Mouse (Mus musculus) limb, embryonic 15.5 days (tissue): ENCODE measurements around the gene Pmel. TPM values are rescaled to one million over a fixed set of nuclear protein-coding genes. Genes with fewer than 3 reads are reported as not detected.

ENCODE experiments used
- ATAC-seq: fragments of 200-750 bp; cut with Nextera tagmentation; 2 replicates; pipeline ENCODE4 v1.8.0; 2017; ENCODE audit warnings: low read depth, moderate TSS enrichment; ENCODE audit not compliant: insufficient number of reproducible peaks, low FRiP score, low TSS enrichment
- H3K27ac ChIP-seq: fragments of 300-500 bp; sonication (generic); 2 replicates; pipeline ENCODE4 v1.5.1; 2015; ENCODE audit warnings: moderate library complexity, mild to moderate bottlenecking, inconsistent platforms
- H3K27me3 ChIP-seq: fragments of 300-500 bp; sonication (generic); 2 replicates; pipeline ENCODE4 v1.6.1; 2015; ENCODE audit warnings: inconsistent platforms
- H3K36me3 ChIP-seq: fragments of 300-500 bp; sonication (generic); 2 replicates; pipeline ENCODE4 v1.6.1; 2015; ENCODE audit warnings: inconsistent platforms
- H3K4me1 ChIP-seq: fragments of 300-500 bp; sonication (generic); 2 replicates; pipeline ENCODE4 v1.6.1; 2015; ENCODE audit warnings: inconsistent platforms
- H3K4me2 ChIP-seq: fragments of 300-500 bp; sonication (generic); 2 replicates; pipeline ENCODE4 v1.6.1; 2015; ENCODE audit warnings: mild to moderate bottlenecking, inconsistent platforms
- H3K4me3 ChIP-seq: fragments of 300-500 bp; sonication (generic); 2 replicates; pipeline ENCODE4 v1.5.1; 2015; ENCODE audit warnings: mild to moderate bottlenecking, inconsistent platforms
- H3K9ac ChIP-seq: fragments of 300-500 bp; sonication (generic); 2 replicates; pipeline ENCODE4 v1.6.1; 2015; ENCODE audit warnings: inconsistent platforms
- H3K9me3 ChIP-seq: fragments of 300-500 bp; sonication (generic); 2 replicates; pipeline ENCODE4 v1.6.1; 2016; ENCODE audit warnings: inconsistent platforms
- WGBS: fragments of 180-500 bp; shearing (Covaris S2); methylation state at CpG from one replicate; pipeline ENCODE4 v1.1.7; 2015; 5-methylcytosine and 5-hydroxymethylcytosine counted together
- polyA plus RNA-seq: library from polyadenylated mRNA; unstranded; fragments of >200 nt; fragmentation: Nextera tagmentation; extraction: Ambion mirVana; gene quantifications from 2 replicates; pipeline ENCODE4 v1.2.1, GENCODE M21; 2015

Gene Pmel
- polyA plus RNA-seq, 1 experiment from 2014 or later = 6.5 TPM

DNA sequence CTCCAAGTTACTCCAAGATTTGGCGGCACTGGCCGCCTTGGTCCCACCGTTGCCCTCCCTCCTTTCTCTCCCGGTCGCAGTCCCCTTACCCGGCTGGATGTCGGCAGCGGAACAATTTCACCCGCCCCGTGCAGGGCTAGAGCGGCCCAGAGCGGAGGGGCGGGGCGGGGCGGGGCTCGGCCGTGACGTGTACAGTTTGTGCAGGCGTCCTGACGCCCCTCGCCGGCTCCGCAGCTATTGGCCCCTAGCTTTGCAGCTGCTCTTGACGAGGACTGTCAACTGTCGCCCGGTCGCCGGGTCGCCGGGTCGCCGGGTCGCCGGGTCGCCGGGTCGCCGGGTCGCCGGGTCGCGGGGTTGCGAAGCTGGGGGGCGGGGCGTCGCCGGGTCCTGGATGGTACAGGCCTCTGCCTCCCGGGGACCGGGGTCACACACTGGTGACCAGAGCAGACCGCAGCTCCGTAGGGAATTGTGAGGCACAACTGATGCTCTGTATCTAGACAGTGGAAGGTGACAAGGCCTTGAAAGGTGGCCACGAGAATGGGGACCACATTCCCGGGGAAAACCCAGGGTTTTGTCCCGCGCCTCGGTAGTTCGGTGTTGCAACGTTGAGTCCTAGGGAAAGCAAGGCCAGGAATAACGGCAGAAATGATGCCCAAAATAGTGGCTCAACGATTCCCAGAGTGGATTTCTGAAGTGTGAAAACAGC lies 30.1 kb upstream of the Pmel start, which contains the start of gene Suox:
TSS of gene Suox (minus strand) at position 311 of the 706 bp plus-strand sequence.
- Histone ChIP-seq H3K27me3 (no peaks in the 10 kb centered on the region), H3K4me2 (peak within 1 kb of the TSS; percentile 87), H3K9ac (peak within 1 kb of the TSS; percentile 53), H3K9me3 (no peaks in the 10 kb centered on the region), H3K27ac (peak within 1 kb of the TSS; percentile 67), H3K4me3 (peak within 1 kb of the TSS; percentile 77), H3K4me1 (peaks cover 16% of the 10 kb centered on the region), H3K36me3 (peaks cover 14% of the 10 kb centered on the region; the same call in 1 of the 2 replicates)
- WGBS = under 1% methylated on average over 60 of the region's 60 CpGs
- ATAC-seq = peak; percentile 83

DNA sequence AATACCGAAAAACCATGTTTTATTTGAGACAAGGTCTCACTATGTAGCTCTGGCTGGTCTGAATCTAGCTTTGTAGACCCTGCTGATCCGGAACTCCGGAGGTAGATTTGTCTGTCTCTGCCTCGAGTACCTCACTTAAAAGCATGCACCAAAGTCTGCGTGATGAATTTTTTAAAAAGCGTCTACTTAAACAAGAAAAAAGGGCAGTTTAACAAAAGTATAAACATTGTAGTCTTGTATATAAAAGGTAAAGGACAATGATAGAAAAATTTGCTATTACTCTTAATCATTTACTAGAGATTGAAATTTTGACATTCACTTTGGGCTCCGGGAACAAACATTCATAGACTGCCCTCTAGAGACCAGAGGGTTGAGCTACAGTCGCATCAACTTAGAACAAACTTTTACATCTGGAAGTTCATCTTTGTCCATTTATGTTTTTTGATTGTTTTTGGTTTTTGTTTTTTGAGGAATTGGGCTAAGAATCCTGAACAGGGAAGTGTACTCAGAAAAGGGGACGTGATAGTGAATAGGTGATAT lies 29.5 kb upstream of the Pmel start:
- Histone ChIP-seq H3K9me3 (no peaks in the 10 kb centered on the region), H3K4me1 (peaks cover 11% of the 10 kb centered on the region), H3K9ac (peak overlapping the region; percentile 52), H3K27ac (peak overlapping the region; percentile 67), H3K36me3 (peaks cover 15% of the 10 kb centered on the region), H3K4me3 (peak overlapping the region; percentile 77), H3K4me2 (peak overlapping the region; percentile 87), H3K27me3 (no peaks in the 10 kb centered on the region)
- ATAC-seq = no peak
- WGBS = 2% methylated on average over 9 of the region's 9 CpGs

DNA sequence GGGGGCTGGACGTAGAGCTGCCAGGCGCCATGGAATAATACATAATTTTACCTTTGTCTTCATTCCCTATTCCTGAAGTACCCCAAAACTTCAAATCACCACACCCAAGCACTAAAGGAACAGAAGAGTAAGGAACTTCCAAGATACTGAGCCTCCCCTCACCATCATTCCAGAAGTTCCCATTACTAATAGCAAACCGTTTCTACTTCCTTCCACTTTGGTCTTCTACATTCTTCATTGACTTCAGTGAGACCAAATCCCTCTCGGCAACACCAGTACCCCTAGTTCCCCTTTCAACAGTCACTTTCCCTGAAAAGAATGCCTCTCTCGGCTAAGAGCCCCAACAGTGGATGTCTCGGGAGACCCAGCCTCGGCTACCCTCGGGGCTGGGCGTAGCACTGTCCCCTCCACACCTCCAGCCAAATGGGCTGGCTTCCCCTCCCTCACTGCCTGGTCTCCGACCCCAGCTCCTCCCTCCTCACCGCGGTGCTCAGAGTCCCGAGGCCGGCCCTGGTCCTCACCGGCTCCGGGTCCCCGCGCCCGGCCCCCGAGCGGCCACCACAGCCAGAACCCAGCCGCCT lies 8.5 kb upstream of the Pmel start:
- Histone ChIP-seq H3K4me2 (peak overlapping the region; percentile 61), H3K27ac (peak overlapping the region; percentile 98), H3K9me3 (no peaks in the 10 kb centered on the region), H3K4me3 (peak overlapping the region; percentile 89), H3K4me1 (peaks cover 4% of the 10 kb centered on the region; the same call in 1 of the 2 replicates), H3K27me3 (no peaks in the 10 kb centered on the region), H3K9ac (peak overlapping the region; percentile 96), H3K36me3 (peaks cover 27% of the 10 kb centered on the region)
- ATAC-seq = peak; percentile 37; the same call in 1 of the 2 replicates
- WGBS = under 1% methylated on average over 22 of the region's 22 CpGs

DNA sequence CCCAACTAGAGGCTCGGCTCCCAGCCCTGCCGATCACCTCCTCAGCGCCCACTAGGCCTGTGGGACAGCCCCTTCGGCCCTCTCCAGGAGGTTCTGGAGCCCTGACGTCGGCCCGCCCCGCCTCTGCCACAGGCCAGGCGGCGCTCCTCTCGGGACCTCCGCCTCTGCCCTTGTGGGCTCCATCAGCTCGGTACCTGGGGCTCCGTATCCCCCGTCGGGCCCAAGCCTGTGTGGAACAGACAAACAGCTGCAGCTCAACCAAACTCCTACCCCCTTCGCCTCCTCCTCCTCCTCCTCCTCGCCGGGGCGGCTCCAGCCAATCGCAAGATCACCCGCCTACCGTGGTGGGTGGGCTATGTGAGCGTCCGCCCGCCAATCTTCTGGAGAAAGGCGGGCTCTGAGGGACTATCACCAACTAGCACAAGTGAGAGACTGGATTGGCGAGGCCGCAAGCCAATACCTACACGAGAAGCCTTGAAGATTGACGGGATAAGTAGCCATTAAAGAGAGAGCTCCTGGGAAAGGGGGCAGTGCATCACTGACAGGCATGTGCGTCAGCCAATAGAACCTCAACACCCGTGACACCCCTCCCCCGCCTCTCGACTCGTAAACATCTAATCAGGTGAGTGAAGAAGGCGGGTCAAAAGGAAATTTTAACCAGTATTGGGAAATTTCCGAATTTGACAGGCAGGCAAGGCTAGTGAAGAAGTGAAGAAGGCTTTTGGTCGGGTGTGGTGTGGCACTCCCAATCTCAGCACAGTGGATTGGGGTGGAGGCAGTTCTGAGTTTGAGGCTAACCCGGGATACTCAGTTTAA lies 7.8 kb upstream of the Pmel start, which contains the start of gene Rab5b:
TSS of gene Rab5b (minus strand) at position 273 of the 816 bp plus-strand sequence.
- 2% methylated on average over 40 of the region's 40 CpGs for WGBS
- Histone ChIP-seq H3K27ac (peak within 1 kb of the TSS; percentile 98), H3K4me1 (peaks cover 4% of the 10 kb centered on the region; the same call in 1 of the 2 replicates), H3K27me3 (no peaks in the 10 kb centered on the region), H3K4me3 (peak within 1 kb of the TSS; percentile 89), H3K4me2 (peak within 1 kb of the TSS; percentile 61), H3K9ac (peak within 1 kb of the TSS; percentile 96), H3K9me3 (no peaks in the 10 kb centered on the region), H3K36me3 (peaks cover 34% of the 10 kb centered on the region)
- ATAC-seq = peak; percentile 98

DNA sequence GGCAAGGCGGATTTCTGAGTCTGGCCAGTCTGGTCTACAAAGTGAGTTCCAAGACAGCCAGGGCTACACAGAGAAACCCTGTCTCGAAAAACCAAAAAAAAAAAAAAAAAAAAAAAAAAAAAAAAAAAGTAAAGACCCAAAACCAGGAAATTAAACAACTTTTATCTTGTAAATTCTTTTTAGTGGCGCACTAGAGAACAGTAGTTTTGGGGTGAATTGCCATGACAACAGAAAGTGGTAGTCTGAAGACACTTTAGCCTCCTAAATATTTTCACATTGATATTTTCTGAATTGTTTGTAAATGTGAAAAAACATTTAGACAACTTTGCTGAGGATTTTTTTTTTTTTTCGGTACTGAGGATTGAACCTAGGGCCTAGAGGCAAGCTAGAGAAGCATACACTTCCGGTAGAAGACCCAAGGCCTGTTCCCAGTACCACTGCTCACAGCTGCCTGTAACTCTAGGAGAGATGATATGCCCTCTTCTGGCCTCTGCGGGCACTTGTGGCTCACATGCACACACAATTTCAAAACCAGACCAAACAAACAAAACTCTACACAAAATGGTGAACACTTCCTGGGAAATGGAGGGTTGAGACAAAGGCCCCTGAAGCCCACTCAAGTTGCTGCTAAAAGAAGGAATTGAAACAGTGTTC lies 6.8 kb upstream of the Pmel start:
- no peaks in the 10 kb centered on the region for H3K27me3 ChIP-seq
- WGBS = 80% methylated on average over 6 of the region's 6 CpGs
- H3K36me3 ChIP-seq = peaks cover 44% of the 10 kb centered on the region

DNA sequence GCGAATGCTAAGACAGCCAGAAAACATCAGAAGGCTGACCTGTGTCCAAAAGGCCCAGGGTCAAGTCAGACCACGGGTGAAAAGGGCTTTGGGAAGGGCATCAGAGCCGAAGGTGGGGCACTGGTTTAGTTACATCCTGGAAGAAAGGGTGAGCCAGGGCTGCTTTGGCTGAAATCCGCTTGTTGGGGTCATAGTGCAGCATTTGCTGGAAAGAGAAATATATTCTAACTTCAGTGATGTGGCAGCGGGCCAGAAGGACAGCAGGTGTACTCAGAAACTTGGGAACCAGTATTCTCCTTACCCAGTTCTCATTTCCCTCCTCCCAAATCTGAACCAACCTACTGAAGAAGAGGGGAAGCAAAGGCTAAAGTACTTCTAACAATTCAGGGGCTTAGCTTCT lies 5.0 kb upstream of the Pmel start:
- H3K27me3 ChIP-seq = no peaks in the 10 kb centered on the region
- WGBS = 88% methylated on average over 5 of the region's 5 CpGs

More for the DNA sequence above, 6.8 kb upstream of the Pmel start:
- Histone ChIP-seq H3K27ac (peak overlapping the region; percentile 85), H3K9ac (no peak overlapping the region), H3K9me3 (no peaks in the 10 kb centered on the region), H3K4me1 (peaks cover 4% of the 10 kb centered on the region; the same call in 1 of the 2 replicates), H3K4me3 (peak overlapping the region; percentile 89; the same call in 1 of the 2 replicates), H3K4me2 (peak overlapping the region; percentile 53; the same call in 1 of the 2 replicates)
- no peak for ATAC-seq

DNA sequence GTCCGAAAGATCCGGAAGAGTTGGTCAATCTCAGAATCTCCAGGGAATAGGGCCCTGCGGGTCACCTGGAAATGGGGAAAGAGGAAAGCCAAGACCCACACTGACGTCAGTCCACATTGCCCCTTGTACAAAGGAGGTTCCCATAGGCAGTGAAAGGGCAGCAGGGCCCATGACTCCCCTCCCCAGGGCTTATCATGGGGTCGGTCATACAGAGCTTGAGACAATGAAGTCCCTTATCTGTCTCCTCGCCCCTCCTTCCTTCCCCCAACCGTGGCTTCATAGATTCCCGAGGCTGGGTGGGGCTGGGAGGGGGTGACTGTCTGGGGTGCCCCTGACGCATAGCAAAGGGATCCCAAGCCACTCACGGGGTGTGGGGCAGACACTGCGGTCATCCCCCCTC lies 4.4 kb upstream of the Pmel start:
- Histone ChIP-seq H3K4me2 (no peak overlapping the region), H3K27ac (no peak overlapping the region), H3K27me3 (no peaks in the 10 kb centered on the region), H3K36me3 (peaks cover 52% of the 10 kb centered on the region), H3K4me1 (peaks cover 16% of the 10 kb centered on the region), H3K9ac (no peak overlapping the region), H3K4me3 (no peak overlapping the region), H3K9me3 (no peaks in the 10 kb centered on the region)
- no peak for ATAC-seq
- WGBS = 82% methylated on average over 11 of the region's 11 CpGs

More for the DNA sequence above, 5.0 kb upstream of the Pmel start:
- Histone ChIP-seq H3K9me3 (no peaks in the 10 kb centered on the region), H3K4me1 (peaks cover 13% of the 10 kb centered on the region), H3K27ac (no peak overlapping the region), H3K4me3 (no peak overlapping the region), H3K9ac (no peak overlapping the region), H3K4me2 (no peak overlapping the region), H3K36me3 (peaks cover 52% of the 10 kb centered on the region)
- ATAC-seq = no peak

DNA sequence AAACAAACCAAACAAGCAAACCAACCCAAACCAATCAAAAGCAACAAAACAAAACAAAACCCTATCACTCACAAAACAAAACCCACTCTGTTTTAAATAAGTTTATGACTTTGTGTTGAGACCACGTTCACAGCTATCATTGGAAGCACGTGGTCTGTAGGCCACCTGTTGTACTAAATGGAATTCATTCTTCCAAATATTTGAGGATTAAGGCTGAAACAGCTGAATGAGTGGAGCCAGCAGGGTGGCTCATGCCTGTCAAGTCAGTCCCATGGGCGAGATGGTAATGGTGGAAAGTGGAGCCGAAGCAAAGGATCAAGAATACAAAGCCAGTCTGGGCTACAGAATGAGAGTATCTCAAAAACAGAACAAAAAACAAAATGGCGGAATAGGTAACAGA lies 3.3 kb upstream of the Pmel start:
- H3K4me2 ChIP-seq = no peak overlapping the region
- peaks cover 19% of the 10 kb centered on the region for H3K4me1 ChIP-seq
- no peaks in the 10 kb centered on the region for H3K9me3 ChIP-seq
- H3K36me3 ChIP-seq = peaks cover 52% of the 10 kb centered on the region
- WGBS = 88% methylated on average over 5 of the region's 5 CpGs
- H3K27ac ChIP-seq = no peak overlapping the region
- no peak overlapping the region for H3K9ac ChIP-seq
- H3K4me3 ChIP-seq = no peak overlapping the region
- H3K27me3 ChIP-seq = no peaks in the 10 kb centered on the region
- no peak for ATAC-seq

DNA sequence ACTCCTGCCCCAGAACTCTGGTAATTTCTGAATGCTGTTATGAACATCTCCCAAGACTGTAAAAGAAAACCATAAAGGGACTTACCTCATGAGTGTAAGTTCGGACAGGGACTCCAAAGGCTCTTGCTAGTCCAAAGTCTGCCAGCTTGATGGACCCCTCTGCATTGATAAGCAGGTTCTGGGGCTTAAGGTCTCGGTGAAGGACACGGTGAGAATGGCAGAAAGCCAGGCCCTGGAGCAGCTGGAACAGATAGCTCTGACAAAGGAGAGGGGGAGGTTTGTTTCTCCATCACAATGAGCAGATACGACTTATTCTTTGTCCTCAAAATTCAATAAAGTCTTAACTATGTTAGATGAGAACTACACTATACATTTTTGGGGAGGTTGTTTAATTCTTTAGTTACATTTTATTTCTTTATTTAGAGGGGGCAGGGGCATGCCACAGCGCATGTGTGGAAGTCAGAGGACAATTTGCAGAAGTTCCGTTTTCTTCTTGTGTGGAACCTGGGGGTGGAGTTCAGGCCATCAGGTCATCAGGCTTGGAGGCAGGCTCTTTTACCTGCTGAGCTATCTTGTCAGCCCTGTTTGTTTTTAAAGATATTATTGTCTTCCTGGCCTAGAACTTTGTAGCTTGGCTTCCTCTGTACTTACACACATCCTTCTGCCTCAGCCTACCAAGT lies 1.5 kb upstream of the Pmel start:
- H3K9ac ChIP-seq = no peak overlapping the region
- 81% methylated on average over 6 of the region's 6 CpGs for WGBS

DNA sequence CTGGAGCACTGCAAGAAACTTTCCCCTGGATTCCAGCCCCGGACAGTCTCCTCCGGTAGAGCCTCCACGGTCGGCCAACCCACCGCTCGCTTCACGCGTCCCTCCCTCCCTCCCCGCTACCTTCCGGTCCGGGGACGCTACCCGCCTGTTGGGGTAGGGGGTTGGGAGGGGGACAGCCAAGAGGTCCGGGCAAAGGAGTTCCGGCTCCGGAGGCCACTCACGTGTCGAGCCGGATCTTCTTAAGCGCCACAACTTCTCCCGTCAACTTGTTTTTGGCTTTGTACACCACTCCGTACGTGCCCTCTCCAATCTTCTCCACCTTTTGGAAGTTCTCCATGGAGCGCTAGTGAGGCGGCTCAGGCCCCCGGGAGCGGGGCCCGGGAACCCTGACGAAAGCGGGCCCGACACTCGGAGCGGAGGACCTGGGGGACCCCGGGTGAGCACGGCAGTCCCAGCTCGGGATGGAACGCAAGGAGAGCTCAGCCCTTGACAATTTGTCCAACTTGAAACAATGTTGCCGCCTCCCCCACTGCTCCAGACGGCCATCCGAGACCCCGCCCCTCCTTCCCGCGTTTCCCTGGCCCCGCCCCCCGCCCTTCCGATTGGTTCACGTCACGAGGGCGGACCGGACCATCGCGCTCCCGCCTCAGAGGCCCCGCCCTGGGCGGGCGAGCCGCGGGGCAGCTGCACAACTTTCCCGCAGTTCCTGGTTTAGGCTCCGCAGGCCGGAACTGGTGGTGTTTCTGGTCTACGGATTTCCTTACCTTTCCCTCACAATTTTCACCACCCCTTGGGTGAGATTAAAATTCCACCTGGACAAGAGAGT lies 709 bp downstream of the Pmel start, which contains the start of gene Cdk2:
TSS of gene Cdk2 (minus strand) at position 541 of the 826 bp plus-strand sequence.
- Histone ChIP-seq H3K4me2 (peak within 1 kb of the TSS; percentile 55), H3K27me3 (no peaks in the 10 kb centered on the region), H3K9me3 (no peaks in the 10 kb centered on the region), H3K4me1 (peaks cover 19% of the 10 kb centered on the region), H3K36me3 (peaks cover 32% of the 10 kb centered on the region), H3K4me3 (peak within 1 kb of the TSS; percentile 89), H3K27ac (peak within 1 kb of the TSS; percentile 98), H3K9ac (peak within 1 kb of the TSS; percentile 84)
- peak; percentile 90 for ATAC-seq
- WGBS = under 1% methylated on average over 60 of the region's 62 CpGs

More for the DNA sequence above, 1.5 kb upstream of the Pmel start:
- peaks cover 51% of the 10 kb centered on the region for H3K36me3 ChIP-seq
- peaks cover 19% of the 10 kb centered on the region for H3K4me1 ChIP-seq
- H3K27ac ChIP-seq = no peak overlapping the region
- H3K27me3 ChIP-seq = no peaks in the 10 kb centered on the region
- no peak for ATAC-seq
- no peak overlapping the region for H3K4me3 ChIP-seq
- no peak overlapping the region for H3K4me2 ChIP-seq
- H3K9me3 ChIP-seq = no peaks in the 10 kb centered on the region
